Mouse (Mus musculus): ENCODE measurements around the gene Mfsd12.

Gene Mfsd12

DNA sequence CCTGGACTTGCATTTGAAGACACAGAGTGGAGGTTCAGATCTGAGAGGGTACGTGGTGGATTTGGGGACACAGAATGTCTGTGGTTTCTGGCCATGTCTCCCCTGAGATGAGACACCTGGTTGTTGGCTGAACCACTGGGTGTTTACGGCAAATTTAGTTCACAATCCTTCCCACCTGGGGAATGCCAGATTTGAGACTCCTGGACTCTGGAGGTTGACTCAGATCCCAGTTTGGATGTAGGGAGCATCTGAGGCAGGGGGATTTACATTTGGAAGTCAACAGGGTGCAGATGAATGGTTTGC lies 20.0 kb downstream of the Mfsd12 start:
- Histone ChIP-seq H3K36me3 (ENCODE audit: control insufficient read depth, insufficient read depth, low read length, poor library complexity, severe bottlenecking) (0 out of 2 replicates have a peak, but pooled peaks cover 2% of the 10 kb centered on the region), H3K27me3 (ENCODE audit: control insufficient read depth, insufficient read depth, low read length, poor library complexity, severe bottlenecking) (no peaks in the 10 kb centered on the region)
- no peak for DNase-seq (ENCODE audit: low read depth, low spot score)

DNA sequence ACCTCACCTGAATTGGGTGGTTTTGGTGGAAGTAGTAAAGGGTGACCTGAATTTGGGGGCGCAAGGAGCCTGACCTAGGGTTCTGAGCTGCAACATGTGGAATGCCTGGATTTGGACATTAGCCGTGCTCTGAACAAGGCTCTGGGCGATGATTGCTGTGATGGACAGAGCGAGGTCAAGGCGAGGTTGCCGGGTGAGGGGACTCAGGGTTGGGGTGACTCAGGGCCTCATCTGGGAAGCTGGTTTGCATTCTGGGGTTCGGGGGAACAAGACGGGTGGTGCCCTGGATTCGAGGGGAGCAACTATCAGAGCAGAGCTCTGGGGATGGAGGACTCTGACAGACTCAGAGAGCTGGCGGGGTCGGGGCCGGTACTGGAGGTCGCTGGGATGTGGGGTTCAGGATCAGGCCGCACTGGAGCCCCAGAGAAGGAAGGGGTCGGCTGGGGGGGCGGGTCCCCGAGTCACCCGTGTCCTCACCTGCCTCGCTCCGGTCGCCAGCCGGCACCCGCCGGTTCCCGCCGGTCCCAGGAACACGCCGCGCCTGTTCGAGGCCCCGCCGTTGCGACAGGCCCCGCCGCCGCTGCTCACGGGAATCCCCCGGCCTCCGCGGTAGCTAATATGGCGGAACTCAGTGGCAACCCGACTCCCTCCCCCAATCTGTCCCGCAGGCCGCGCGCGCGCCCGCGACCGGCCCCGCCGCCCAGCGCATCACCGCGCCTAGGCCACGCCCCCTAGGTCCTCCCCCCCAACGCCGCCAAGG lies 20.7 kb downstream of the Mfsd12 start, which contains the start of gene Fzr1:
Fzr1 (minus strand) TSS at position 724 of the 760 bp plus-strand sequence.
- no peak for DNase-seq (ENCODE audit: low read depth, low spot score)
- Histone ChIP-seq H3K36me3 (ENCODE audit: control insufficient read depth, insufficient read depth, low read length, poor library complexity, severe bottlenecking) (0 out of 2 replicates have a peak, but pooled peaks cover 2% of the 10 kb centered on the region), H3K27me3 (ENCODE audit: control insufficient read depth, insufficient read depth, low read length, poor library complexity, severe bottlenecking) (no peaks in the 10 kb centered on the region)

DNA sequence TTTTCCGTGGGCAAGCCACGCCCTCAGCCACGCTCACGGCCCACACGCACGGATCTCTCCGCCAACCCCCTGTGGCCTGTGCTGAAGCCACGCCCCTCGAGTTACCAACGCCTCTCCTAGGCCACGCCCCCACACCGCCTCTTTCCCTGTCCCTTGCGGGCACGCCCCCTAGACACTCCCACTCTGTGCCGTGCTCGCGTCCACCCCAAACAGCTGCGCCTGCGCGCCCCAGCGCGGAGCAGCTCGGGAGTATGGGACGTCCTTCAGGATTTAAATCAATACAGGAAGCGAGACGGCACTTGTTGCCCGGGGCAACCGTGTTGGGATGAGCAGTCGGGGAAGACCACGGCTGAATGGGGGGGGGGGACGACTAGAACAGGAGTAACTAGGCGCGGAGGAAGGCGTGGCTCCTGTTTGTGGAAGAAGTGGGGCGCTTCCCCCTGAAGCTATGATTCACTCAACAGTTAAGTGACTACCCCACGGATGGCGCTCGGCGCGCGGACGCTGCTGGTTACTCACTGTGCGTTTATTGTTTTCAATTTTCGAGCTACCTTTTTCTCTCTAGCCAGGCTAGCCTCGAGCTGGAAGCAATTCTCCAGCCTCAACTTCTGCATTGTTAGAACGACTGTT lies 21.4 kb downstream of the Mfsd12 start:
- 0 out of 2 replicates have a peak, but pooled peaks cover 2% of the 10 kb centered on the region for H3K36me3 ChIP-seq (ENCODE audit: control insufficient read depth, insufficient read depth, low read length, poor library complexity, severe bottlenecking)
- DNase-seq (ENCODE audit: low read depth, low spot score), result peak; percentile 100
- H3K27me3 ChIP-seq (ENCODE audit: control insufficient read depth, insufficient read depth, low read length, poor library complexity, severe bottlenecking), result no peaks in the 10 kb centered on the region

DNA sequence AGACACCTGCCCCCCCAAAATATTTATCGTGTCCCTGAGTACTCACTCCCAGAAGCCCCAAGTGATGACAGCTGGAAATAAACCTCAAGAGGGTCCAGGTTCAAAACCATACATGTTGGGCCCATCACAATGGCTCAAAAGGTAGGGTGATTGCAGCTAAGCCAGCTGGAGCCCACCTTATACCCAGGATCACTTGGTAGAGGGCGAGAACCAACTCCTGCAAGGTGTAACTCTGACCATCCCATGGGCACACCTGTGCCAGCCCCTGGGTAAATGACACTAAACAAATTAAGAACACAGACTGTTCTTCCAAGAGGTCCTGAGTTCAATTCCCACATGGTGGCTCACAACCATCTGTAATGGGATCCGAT lies 21.9 kb downstream of the Mfsd12 start:
- no peak for DNase-seq (ENCODE audit: low read depth, low spot score)
- no peaks in the 10 kb centered on the region for H3K27me3 ChIP-seq (ENCODE audit: control insufficient read depth, insufficient read depth, low read length, poor library complexity, severe bottlenecking)
- H3K36me3 ChIP-seq (ENCODE audit: control insufficient read depth, insufficient read depth, low read length, poor library complexity, severe bottlenecking), result 0 out of 2 replicates have a peak, but pooled peaks cover 2% of the 10 kb centered on the region

DNA sequence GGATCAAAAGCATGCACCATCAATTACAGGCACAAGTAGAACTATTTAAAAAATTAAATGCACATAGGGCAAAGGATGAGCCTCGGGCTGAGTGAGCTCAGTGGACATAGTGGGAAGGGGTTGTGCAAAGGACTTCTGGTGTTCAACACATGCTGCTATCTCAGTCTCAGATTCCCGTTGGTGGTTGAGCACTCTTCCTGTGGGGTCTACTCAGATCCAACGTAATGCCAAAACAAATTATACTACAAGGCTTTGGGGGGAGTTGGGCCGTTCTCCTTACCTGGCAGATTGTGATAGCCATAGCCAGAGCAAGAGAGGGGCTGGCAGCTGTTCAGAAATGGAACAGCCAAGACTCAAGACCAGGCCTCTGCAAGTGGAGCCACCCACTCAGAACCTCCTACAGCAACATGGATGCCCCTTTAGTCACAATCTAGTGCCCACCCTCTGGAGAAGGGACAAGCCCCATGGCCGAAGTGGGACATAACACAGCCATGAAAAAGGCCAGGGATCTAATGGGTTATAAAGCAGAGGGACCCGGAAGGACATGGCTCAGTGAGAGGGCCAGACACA lies 22.6 kb downstream of the Mfsd12 start:
- no peak for DNase-seq (ENCODE audit: low read depth, low spot score)
- 0 out of 2 replicates have a peak, but pooled peaks cover 2% of the 10 kb centered on the region for H3K36me3 ChIP-seq (ENCODE audit: control insufficient read depth, insufficient read depth, low read length, poor library complexity, severe bottlenecking)
- no peaks in the 10 kb centered on the region for H3K27me3 ChIP-seq (ENCODE audit: control insufficient read depth, insufficient read depth, low read length, poor library complexity, severe bottlenecking)

DNA sequence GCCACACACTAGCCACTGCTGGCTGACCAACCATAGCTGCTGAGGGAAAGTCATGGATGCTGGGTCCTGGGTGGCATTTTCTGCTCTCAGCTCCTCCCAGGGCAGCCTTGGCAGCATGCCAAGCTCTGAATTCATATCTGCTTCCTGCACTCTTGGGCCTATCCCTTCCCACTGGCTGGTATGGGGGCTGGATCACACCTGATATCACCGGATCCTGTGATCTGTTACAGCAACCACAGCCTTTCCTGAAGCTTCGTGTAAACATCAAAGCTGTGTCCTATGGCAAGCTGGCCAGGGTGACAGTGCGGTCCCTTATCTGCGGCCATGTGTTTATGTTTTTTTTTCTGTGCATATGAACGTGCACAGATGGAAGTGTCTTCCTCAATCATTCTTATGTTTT lies 24.7 kb downstream of the Mfsd12 start:
- Histone ChIP-seq H3K27me3 (ENCODE audit: control insufficient read depth, insufficient read depth, low read length, poor library complexity, severe bottlenecking) (no peaks in the 10 kb centered on the region), H3K36me3 (ENCODE audit: control insufficient read depth, insufficient read depth, low read length, poor library complexity, severe bottlenecking) (0 out of 2 replicates have a peak, but pooled peaks cover 1% of the 10 kb centered on the region)
- no peak for DNase-seq (ENCODE audit: low read depth, low spot score)

DNA sequence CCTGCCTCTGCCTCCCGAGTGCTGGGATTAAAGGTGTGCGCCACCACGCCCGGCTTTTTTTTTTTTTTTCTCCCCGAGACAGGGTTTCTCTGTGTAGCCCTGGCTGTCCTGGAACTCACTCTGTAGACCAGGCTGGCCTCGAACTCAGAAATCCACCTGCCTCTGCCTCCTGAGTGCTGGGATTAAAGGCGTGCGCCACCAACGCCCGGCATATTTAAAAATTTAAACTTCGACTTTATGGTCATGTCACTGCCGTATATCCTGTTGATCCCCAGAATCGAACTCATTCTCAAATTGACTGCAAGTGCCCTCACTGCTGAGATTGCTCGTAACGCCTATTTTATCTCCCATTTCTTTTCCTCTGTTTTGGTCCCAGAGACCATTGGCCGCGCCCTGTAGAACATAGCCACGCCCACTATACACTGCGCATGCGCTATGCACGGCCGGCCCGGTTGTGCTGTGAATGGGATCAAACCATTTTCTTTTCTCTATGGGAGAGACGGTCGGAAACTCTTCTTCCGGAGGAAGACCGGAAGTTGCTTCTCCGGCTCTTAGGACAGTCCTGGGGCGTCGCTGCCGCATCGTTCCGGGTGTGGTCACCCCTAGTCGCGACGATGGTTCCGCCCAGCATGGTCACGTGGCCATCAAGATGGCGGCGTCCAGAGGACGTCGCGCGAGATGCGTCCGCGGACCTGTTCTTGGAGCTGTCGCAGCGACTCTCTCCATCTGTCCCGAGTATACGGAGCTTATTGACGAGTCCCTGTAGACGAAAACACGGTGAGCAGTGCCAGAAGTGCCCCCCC lies 26.7 kb downstream of the Mfsd12 start, which contains the start of the genes Dohh and Gm48551:
Dohh (plus strand) TSS at position 627 of the 803 bp plus-strand sequence.
Gm48551 (plus strand) TSS at position 665 of the 803 bp plus-strand sequence.
- Histone ChIP-seq H3K27me3 (ENCODE audit: control insufficient read depth, insufficient read depth, low read length, poor library complexity, severe bottlenecking) (no peaks in the 10 kb centered on the region), H3K36me3 (ENCODE audit: control insufficient read depth, insufficient read depth, low read length, poor library complexity, severe bottlenecking) (peaks cover 3% of the 10 kb centered on the region; the same call in 1 of the 2 replicates)
- peak; percentile 99 for DNase-seq (ENCODE audit: low read depth, low spot score)

DNA sequence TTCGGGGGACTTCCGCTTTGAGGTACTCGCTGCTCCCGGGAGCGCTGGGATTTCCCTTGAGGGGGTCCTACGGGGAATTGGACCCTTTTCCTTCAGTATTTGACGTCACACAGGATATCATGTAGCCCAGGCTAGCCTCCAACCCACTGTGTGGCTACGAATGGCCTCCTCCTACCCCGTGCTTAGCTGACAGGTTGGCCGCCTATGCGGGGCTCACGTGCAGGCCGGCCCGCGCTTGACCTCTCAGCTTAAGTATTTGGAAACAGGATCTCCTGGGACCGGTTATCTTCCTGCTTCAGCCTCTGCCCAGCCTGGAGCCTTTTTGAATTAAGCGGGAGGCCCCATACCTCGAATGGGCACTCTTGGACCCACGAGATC lies 27.3 kb downstream of the Mfsd12 start:
- Histone ChIP-seq H3K36me3 (ENCODE audit: control insufficient read depth, insufficient read depth, low read length, poor library complexity, severe bottlenecking) (peaks cover 3% of the 10 kb centered on the region; the same call in 1 of the 2 replicates), H3K27me3 (ENCODE audit: control insufficient read depth, insufficient read depth, low read length, poor library complexity, severe bottlenecking) (no peaks in the 10 kb centered on the region)
- no peak for DNase-seq (ENCODE audit: low read depth, low spot score)

DNA sequence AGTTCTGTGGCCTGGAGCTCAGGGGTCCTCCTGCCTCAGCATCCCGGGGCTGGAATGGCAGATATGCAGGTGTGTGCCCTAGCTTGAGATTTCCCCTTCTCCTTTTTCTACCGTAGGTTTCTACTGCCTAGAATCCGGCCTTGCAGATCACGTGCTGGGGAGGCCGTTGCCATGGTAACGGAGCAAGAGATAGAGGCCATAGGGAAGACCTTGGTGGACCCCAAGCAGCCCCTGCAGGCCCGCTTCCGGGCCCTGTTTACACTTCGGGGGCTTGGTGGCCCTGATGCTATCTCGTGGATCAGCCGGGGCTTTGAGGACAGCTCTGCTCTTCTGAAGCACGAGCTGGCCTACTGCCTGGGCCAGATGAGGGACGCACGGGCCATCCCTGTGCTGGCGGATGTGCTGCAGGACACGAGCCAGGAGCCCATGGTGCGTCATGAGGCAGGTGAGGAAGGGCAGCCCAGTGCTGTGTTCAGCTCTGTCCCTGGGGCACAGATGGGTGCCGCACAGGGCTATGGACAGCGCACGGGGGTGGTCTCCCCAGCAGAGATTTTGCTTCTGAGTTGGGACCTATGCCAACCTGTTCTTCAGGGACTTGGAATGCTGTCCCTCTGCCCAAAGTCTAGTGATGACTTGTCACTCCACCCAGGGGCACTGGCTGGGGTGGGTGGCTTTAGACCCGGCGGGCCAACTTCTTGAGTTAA lies 28.5 kb downstream of the Mfsd12 start:
- no peaks in the 10 kb centered on the region for H3K27me3 ChIP-seq (ENCODE audit: control insufficient read depth, insufficient read depth, low read length, poor library complexity, severe bottlenecking)
- H3K36me3 ChIP-seq (ENCODE audit: control insufficient read depth, insufficient read depth, low read length, poor library complexity, severe bottlenecking), result peaks cover 3% of the 10 kb centered on the region; the same call in 1 of the 2 replicates
- DNase-seq (ENCODE audit: low read depth, low spot score), result no peak

DNA sequence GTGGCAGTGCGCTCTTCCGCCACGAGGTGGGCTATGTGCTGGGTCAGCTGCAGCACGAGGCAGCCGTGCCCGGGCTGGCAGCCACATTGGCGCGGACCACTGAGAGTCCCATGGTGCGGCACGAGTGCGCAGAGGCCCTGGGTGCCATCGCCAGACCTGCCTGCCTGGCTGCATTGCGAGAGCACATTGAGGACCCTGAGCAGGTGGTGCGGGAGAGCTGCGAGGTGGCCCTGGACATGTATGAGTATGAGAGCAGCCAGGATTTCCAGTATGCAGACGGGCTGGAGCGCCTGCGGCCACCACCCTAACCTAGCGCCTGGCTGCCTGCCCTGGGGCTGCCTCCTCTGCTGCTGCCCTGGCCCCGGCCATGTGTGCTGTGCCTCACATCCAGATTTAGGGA lies 30.4 kb downstream of the Mfsd12 start:
- Histone ChIP-seq H3K36me3 (ENCODE audit: control insufficient read depth, insufficient read depth, low read length, poor library complexity, severe bottlenecking) (peaks cover 3% of the 10 kb centered on the region; the same call in 1 of the 2 replicates), H3K27me3 (ENCODE audit: control insufficient read depth, insufficient read depth, low read length, poor library complexity, severe bottlenecking) (no peaks in the 10 kb centered on the region)
- no peak for DNase-seq (ENCODE audit: low read depth, low spot score)

DNA sequence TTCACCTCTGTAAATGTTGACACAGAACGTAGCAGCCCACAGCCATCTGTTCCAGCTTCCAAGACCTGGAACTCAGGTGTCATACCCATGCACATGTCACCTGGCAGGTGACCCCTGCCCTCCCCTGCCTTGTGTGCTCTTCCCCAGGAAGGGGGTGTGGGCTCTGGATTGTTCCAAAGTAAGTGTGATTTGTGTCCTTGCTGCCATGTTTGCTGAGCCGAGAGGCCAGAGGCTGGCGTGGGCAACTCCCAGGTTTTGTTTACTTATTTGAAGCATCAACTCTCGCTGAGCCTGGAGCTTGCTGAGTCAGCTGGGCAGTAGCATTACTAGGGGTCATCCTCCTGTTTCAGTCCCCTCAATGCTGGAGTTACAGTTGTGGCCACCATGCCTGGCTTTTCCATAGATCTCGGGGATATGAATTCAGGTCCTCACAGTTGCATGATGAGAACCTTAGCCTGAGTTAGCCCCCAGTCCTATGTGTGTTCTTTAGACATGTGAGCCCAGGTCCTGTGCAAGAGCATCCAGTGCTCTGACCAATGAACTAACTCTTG lies 31.3 kb downstream of the Mfsd12 start, which contains the start of gene Gm48552:
Gm48552 (plus strand) TSS at position 501 of the 551 bp plus-strand sequence.
- no peak for DNase-seq (ENCODE audit: low read depth, low spot score)
- H3K27me3 ChIP-seq (ENCODE audit: control insufficient read depth, insufficient read depth, low read length, poor library complexity, severe bottlenecking), result no peaks in the 10 kb centered on the region

DNA sequence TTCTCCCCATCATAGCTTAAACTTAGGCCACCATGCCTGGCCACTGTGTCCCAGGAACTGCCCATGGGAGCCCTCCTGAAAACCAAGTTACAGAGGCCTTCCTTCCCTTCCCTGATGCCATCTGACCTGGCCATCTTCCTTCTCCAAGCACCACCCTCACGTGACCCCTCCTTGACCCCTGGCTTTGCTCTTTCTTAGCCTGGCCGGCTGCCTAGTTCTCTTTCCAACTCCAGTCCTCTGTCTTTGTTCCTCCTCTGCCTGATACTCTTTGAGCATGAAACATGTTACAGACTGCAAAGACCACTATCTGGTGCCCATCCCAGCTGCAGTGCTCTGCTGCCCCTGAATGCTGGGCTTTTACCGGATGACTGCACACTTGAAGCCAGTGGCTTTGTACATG lies 32.1 kb downstream of the Mfsd12 start:
- H3K36me3 ChIP-seq (ENCODE audit: control insufficient read depth, insufficient read depth, low read length, poor library complexity, severe bottlenecking), result peaks cover 3% of the 10 kb centered on the region; the same call in 1 of the 2 replicates
- no peak for DNase-seq (ENCODE audit: low read depth, low spot score)
- no peaks in the 10 kb centered on the region for H3K27me3 ChIP-seq (ENCODE audit: control insufficient read depth, insufficient read depth, low read length, poor library complexity, severe bottlenecking)

More for the DNA sequence above, 31.3 kb downstream of the Mfsd12 start, which contains the start of gene Gm48552:
- H3K36me3 ChIP-seq (ENCODE audit: control insufficient read depth, insufficient read depth, low read length, poor library complexity, severe bottlenecking), result peaks cover 3% of the 10 kb centered on the region; the same call in 1 of the 2 replicates

DNA sequence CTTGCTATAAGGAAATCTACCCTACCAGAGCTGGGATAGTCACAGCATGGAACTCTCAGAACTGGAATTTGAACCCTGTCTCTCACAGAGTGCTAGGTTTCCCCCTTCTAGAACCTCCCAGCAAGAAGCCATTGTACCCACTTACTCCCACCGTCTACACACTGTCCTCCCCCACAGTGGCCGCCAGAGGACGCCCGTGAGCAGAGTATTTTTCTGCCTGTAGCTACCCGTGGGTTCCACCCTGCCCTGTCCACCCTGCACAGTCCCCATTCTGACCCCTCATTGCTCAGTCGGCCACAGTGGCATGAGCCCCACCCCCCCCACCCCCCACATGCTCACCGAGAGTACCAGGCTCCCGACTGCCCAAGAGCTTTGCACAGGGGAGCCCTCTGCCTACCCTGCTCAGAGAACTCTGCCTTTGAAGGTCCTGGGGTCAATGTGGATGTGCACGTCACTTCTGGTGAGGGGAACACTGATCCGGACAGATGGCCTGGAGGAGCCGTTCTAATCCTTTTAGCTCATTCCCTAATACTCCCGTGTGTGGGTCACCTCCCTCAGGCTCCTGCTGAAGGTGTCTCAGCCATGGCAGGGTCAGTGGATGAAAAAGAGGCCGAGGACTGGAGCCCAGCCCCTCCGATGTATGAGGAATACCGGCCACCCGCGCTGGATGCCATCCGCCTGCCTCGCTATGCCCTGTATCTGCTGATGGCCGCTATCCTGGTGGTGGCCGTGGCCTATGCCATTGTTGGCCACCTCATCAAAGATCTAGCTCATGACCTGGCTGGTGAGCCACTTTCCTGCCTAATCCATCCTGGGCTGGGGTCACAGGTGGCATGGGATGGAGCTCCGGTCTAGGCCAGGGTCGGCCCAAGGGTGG lies 32.7 kb downstream of the Mfsd12 start:
- DNase-seq (ENCODE audit: low read depth, low spot score), result peak; percentile 79
- Histone ChIP-seq H3K27me3 (ENCODE audit: control insufficient read depth, insufficient read depth, low read length, poor library complexity, severe bottlenecking) (no peaks in the 10 kb centered on the region), H3K36me3 (ENCODE audit: control insufficient read depth, insufficient read depth, low read length, poor library complexity, severe bottlenecking) (peaks cover 3% of the 10 kb centered on the region; the same call in 1 of the 2 replicates)
